In genomic region chr8:105496439-105497180, GRCm38 (mm10) we compare ENCODE assay signal across 8 mouse cellular contexts. TPM values are rescaled to one million over a fixed set of nuclear protein-coding genes. Genes with fewer than 3 reads are reported as not detected.
DNase-seq lines count a peak whose midpoint lies in the region; ATAC-seq lines count a peak whose summit lies in the region.

Zdhhc1 (minus strand) TSS chr8:105496902.

- WGBS in hindbrain, embryonic 13.5 days = under 1% methylated on average over 68 of the region's 68 CpGs

- H3K4me1 ChIP-seq in hindbrain, embryonic 13.5 days (replicated peaks) = peaks cover 24% of the 10 kb centered on the region

- ATAC-seq in hindbrain, embryonic 13.5 days (ENCODE audit: low FRiP score) = peak; percentile 92

- peak within 1 kb of the TSS; percentile 91 for H3K4me2 ChIP-seq in hindbrain, embryonic 13.5 days

- peak within 1 kb of the TSS; percentile 80 for H3K4me3 ChIP-seq in hindbrain, embryonic 13.5 days

- H3K27ac ChIP-seq in hindbrain, embryonic 13.5 days = peak within 1 kb of the TSS; percentile 86

- peak within 1 kb of the TSS; percentile 91 for H3K9ac ChIP-seq in hindbrain, embryonic 13.5 days

- H3K9me3 ChIP-seq in hindbrain, embryonic 13.5 days = no peaks in the 10 kb centered on the region

- H3K36me3 ChIP-seq in hindbrain, embryonic 13.5 days = no peaks in the 10 kb centered on the region

- 0 out of 2 replicates have a peak, but pooled peaks cover 3% of the 10 kb centered on the region for H3K27me3 ChIP-seq in hindbrain, embryonic 13.5 days

- DNase-seq in Muller cell, postnatal 12 days (ENCODE audit: inconsistent ontology term) = peak; percentile 85
- peak; percentile 95 to 96 for DNase-seq in cerebellum, postnatal 14 days
- peak; percentile 85 for DNase-seq in frontal cortex, postnatal 25 days (ENCODE audit: low spot score in 2 of 2)
- peak; percentile 89 to 92 for DNase-seq in layer of hippocampus, postnatal 25 days (ENCODE audit: extremely low spot score in 1 of 2, low spot score in 1 of 2)
- DNase-seq in lung, postnatal 25 days (ENCODE audit: low spot score) = peak; percentile 90
- DNase-seq in retina, adult 2 months (ENCODE audit: low read depth, low spot score) = peak; percentile 57
- peak; percentile 86 for DNase-seq in thymus, postnatal 25 days

RNA-seq across cellular contexts. Expression of gene Zdhhc1, which starts in this region (rescaled TPM):
- 30.9 and 34.3 TPM in 2 replicates for polyA plus RNA-seq in hindbrain, embryonic 13.5 days (2015; fragmentation: Nextera tagmentation; extraction: Ambion mirVana)
- total RNA-seq in layer of hippocampus, postnatal 25 days (2021) = 10 to 100 TPM; 27.6 to 34.0 TPM

Comparison
In these comparisons a context has a peak if more than half of its experiments do, and no peak if none do; other contexts are left out.
1. Peak in every context shown above with its lines: DNase-seq, ATAC-seq, H3K4me3 ChIP-seq and H3K27ac ChIP-seq.